Mouse (Mus musculus): ENCODE measurements at regions not wholly inside any gene's neighbourhood (a gene's known extent, or its start where the extent isn't known, plus 50 kb on each side); places are given as distances from the start of the nearest gene placed in this dataset.

GRCm38 (mm10) chr7:136342211-136342799 is 552.1 kb upstream of the Mgmt start:
- H3K27me3 ChIP-seq (ENCODE audit: control insufficient read depth) = no peaks in the 10 kb centered on the region
- no peak overlapping the region for H3K4me3 ChIP-seq (replicated peaks)
- no peaks in the 10 kb centered on the region for H3K4me1 ChIP-seq (ENCODE audit: control insufficient read depth)
- TF ChIP-seq GATA1 (IDR thresholded peaks at IDR 0.05; ENCODE audit: low read length) (no peak), TAL1 (IDR thresholded peaks at IDR 0.05; ENCODE audit: low read length) (no peak)
- no peaks in the 10 kb centered on the region for H3K36me3 ChIP-seq (ENCODE audit: control insufficient read depth)
- no peaks in the 10 kb centered on the region for H3K9me3 ChIP-seq (ENCODE audit: control insufficient read depth, low read length)

GRCm38 (mm10) chr7:136342822-136343221 is 551.6 kb upstream of the Mgmt start:
- Histone ChIP-seq H3K4me3 (replicated peaks) (no peak overlapping the region), H3K36me3 (ENCODE audit: control insufficient read depth) (no peaks in the 10 kb centered on the region), H3K27me3 (ENCODE audit: control insufficient read depth) (no peaks in the 10 kb centered on the region), H3K4me1 (ENCODE audit: control insufficient read depth) (no peaks in the 10 kb centered on the region), H3K9me3 (ENCODE audit: control insufficient read depth, low read length) (no peaks in the 10 kb centered on the region)
- no peak for TF ChIP-seq TAL1 (IDR thresholded peaks at IDR 0.05; ENCODE audit: low read length)
- no peak for TF ChIP-seq GATA1 (IDR thresholded peaks at IDR 0.05; ENCODE audit: low read length)

DNA sequence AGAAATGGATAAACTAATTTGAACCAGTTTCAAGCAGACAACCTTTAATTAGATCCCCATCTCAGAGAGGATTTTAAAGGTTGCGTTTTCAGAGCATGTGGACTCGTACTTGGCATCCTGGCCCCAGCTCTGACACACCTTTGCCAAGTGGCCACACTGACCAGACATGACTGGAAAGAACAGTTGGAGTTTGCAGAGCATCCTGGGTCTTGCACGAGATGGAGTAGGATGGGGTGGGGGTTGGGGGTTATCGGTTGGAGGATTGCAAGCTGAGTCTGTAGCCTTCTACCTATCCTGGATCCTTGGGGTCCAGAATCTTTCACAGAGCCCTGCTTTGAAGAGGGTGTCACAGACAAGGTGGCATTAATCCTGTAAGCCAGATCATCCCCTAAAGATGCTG is 550.9 kb upstream of the Mgmt start:
- H3K27me3 ChIP-seq (ENCODE audit: control insufficient read depth) = no peaks in the 10 kb centered on the region
- no peaks in the 10 kb centered on the region for H3K36me3 ChIP-seq (ENCODE audit: control insufficient read depth)
- no peaks in the 10 kb centered on the region for H3K9me3 ChIP-seq (ENCODE audit: control insufficient read depth, low read length)
- H3K4me1 ChIP-seq (ENCODE audit: control insufficient read depth) = no peaks in the 10 kb centered on the region
- no peak overlapping the region for H3K4me3 ChIP-seq (replicated peaks)
- TF ChIP-seq TAL1 (IDR thresholded peaks at IDR 0.05; ENCODE audit: low read length) (no peak), GATA1 (IDR thresholded peaks at IDR 0.05; ENCODE audit: low read length) (no peak)

- H3K27me3 ChIP-seq (ENCODE audit: control insufficient read depth) = no peaks in the 10 kb centered on the region
- TF ChIP-seq TAL1 (IDR thresholded peaks at IDR 0.05; ENCODE audit: low read length) (no peak), GATA1 (IDR thresholded peaks at IDR 0.05; ENCODE audit: low read length) (no peak)
- H3K4me3 ChIP-seq (replicated peaks) = no peak overlapping the region
- no peaks in the 10 kb centered on the region for H3K9me3 ChIP-seq (ENCODE audit: control insufficient read depth, low read length)
- no peaks in the 10 kb centered on the region for H3K4me1 ChIP-seq (ENCODE audit: control insufficient read depth)
- no peaks in the 10 kb centered on the region for H3K36me3 ChIP-seq (ENCODE audit: control insufficient read depth)
These were observed 549.4 kb upstream of the Mgmt start for GRCm38 (mm10) chr7:136345051-136345450.

- TF ChIP-seq GATA1 (IDR thresholded peaks at IDR 0.05; ENCODE audit: low read length) (no peak), TAL1 (IDR thresholded peaks at IDR 0.05; ENCODE audit: low read length) (no peak)
- no peaks in the 10 kb centered on the region for H3K27me3 ChIP-seq (ENCODE audit: control insufficient read depth)
- no peaks in the 10 kb centered on the region for H3K4me1 ChIP-seq (ENCODE audit: control insufficient read depth)
- H3K9me3 ChIP-seq (ENCODE audit: control insufficient read depth, low read length) = no peaks in the 10 kb centered on the region
- no peak overlapping the region for H3K4me3 ChIP-seq (replicated peaks)
- H3K36me3 ChIP-seq (ENCODE audit: control insufficient read depth) = no peaks in the 10 kb centered on the region
These were observed 547.9 kb upstream of the Mgmt start for GRCm38 (mm10) chr7:136346531-136346930.

- no peaks in the 10 kb centered on the region for H3K9me3 ChIP-seq (ENCODE audit: control insufficient read depth, low read length)
- no peaks in the 10 kb centered on the region for H3K4me1 ChIP-seq (ENCODE audit: control insufficient read depth)
- H3K4me3 ChIP-seq (replicated peaks) = no peak overlapping the region
- no peaks in the 10 kb centered on the region for H3K36me3 ChIP-seq (ENCODE audit: control insufficient read depth)
- H3K27me3 ChIP-seq (ENCODE audit: control insufficient read depth) = no peaks in the 10 kb centered on the region
- TF ChIP-seq GATA1 (IDR thresholded peaks at IDR 0.05; ENCODE audit: low read length) = no peak
- no peak for TF ChIP-seq TAL1 (IDR thresholded peaks at IDR 0.05; ENCODE audit: low read length)
These were observed 546.1 kb upstream of the Mgmt start for GRCm38 (mm10) chr7:136348309-136348708.

DNA sequence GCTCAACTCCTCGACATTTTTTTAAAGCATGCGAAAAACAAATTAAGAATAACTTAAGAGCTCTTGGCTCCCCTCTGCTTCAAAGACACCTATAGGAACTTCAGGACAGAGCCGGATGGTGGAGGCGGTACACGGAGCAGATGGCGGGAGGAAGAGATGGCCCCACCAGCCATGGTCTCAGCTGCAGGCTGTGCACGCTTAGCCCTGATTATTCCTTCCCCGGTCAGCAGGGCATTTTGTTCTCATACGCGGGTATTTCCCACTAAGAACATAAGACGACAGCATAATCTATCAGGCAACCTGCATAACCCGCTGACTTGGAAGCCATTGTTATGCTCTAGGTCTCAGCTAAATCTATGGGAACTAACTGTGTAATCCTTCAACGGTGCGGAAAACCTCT is 544.8 kb upstream of the Mgmt start:
- H3K4me1 ChIP-seq (ENCODE audit: control insufficient read depth) = no peaks in the 10 kb centered on the region
- H3K9me3 ChIP-seq (ENCODE audit: control insufficient read depth, low read length) = no peaks in the 10 kb centered on the region
- H3K4me3 ChIP-seq (replicated peaks) = no peak overlapping the region
- H3K27me3 ChIP-seq (ENCODE audit: control insufficient read depth) = no peaks in the 10 kb centered on the region
- no peaks in the 10 kb centered on the region for H3K36me3 ChIP-seq (ENCODE audit: control insufficient read depth)
- TF ChIP-seq GATA1 (IDR thresholded peaks at IDR 0.05; ENCODE audit: low read length) = no peak
- TF ChIP-seq TAL1 (IDR thresholded peaks at IDR 0.05; ENCODE audit: low read length) = no peak

DNA sequence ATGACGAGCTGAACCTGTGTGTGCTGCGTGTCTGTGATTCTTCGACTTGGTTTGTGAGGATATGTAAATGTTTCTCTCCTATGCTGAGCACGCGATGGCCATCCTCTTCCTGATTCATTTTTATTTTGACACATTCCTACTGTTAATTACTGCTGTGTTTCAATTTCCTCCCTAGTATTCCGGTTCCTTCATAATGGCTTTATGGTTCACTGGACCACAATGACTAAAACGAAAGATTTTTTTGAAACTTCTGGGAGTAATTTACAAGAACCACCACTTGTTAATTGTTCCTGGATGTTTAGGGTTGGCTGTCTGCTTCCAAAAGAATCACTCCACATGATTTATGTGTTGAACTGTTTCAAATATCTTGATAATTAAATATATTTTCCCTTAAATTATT is 537.4 kb upstream of the Mgmt start:
- Histone ChIP-seq H3K9me3 (ENCODE audit: control insufficient read depth, low read length) (peaks cover 8% of the 10 kb centered on the region), H3K27me3 (ENCODE audit: control insufficient read depth) (no peaks in the 10 kb centered on the region), H3K4me3 (replicated peaks) (no peak overlapping the region), H3K4me1 (ENCODE audit: control insufficient read depth) (no peaks in the 10 kb centered on the region), H3K36me3 (ENCODE audit: control insufficient read depth) (no peaks in the 10 kb centered on the region)
- TF ChIP-seq GATA1 (IDR thresholded peaks at IDR 0.05; ENCODE audit: low read length) (no peak), TAL1 (IDR thresholded peaks at IDR 0.05; ENCODE audit: low read length) (no peak)

- TF ChIP-seq TAL1 (IDR thresholded peaks at IDR 0.05; ENCODE audit: low read length) = no peak
- TF ChIP-seq GATA1 (IDR thresholded peaks at IDR 0.05; ENCODE audit: low read length) = no peak
- H3K4me1 ChIP-seq (ENCODE audit: control insufficient read depth) = no peaks in the 10 kb centered on the region
- no peak overlapping the region for H3K4me3 ChIP-seq (replicated peaks)
- H3K9me3 ChIP-seq (ENCODE audit: control insufficient read depth, low read length) = peaks cover 5% of the 10 kb centered on the region
- no peaks in the 10 kb centered on the region for H3K27me3 ChIP-seq (ENCODE audit: control insufficient read depth)
- no peaks in the 10 kb centered on the region for H3K36me3 ChIP-seq (ENCODE audit: control insufficient read depth)
These were observed 528.8 kb upstream of the Mgmt start for GRCm38 (mm10) chr7:136365318-136366211.
